Mouse (Mus musculus) ES-CJ7 (cell line): ENCODE measurements around the gene Tmem41a.
"Not testable (repeated sequence)": the region's sequence is repeated elsewhere in the genome, so short reads cannot be mapped to it uniquely, and the experiment has no call there.

Experiments
- DNase-seq: peaks from one replicate; pipeline ENCODE4 v3.0.0; 2011; ENCODE audit warnings: low read depth, low spot score

Gene Tmem41a

GRCm38 (mm10) chr16:21946761-21947715, at the start of gene Tmem41a:
TSS of gene Tmem41a (minus strand) at chr16:21947552.
- DNase-seq = peak; percentile 86

GRCm38 (mm10) chr16:21996402-21996801, 49.0 kb upstream of the Tmem41a start:
- DNase-seq = no peak

- peak; percentile 91 for DNase-seq
These were observed 48.0 kb upstream of the Tmem41a start, which contains the start of gene Liph for GRCm38 (mm10) chr16:21995304-21995703. TSS of gene Liph (minus strand) at chr16:21995663.

- no peak for DNase-seq
These were observed 44.4 kb upstream of the Tmem41a start for GRCm38 (mm10) chr16:21991774-21992173.

- not testable (repeated sequence) for DNase-seq
These were observed 43.5 kb upstream of the Tmem41a start for GRCm38 (mm10) chr16:21990893-21991292.

GRCm38 (mm10) chr16:21987956-21988355, 40.6 kb upstream of the Tmem41a start:
- peak; percentile 63 for DNase-seq

- no peak for DNase-seq
These were observed 38.8 kb upstream of the Tmem41a start for GRCm38 (mm10) chr16:21986191-21986590.

DNA sequence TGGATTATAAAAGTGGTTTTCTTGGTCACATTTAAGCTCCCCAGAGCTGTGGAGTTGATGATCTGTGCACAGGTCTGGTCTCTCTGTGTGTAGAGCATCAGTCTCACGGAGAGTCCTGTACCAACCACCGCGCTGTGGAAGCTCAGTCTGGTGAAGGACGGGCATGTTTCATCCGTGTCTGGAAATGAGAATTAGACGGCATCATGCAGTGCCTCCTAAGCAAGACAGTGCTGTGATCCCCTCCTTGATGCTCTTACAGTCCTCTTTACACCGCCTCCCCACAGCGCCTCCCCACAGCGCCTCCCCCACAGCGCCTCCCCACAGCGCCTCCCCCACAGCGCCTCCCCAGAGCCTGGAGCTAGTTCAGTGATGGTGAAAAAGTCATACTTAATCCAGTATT, 36.7 kb upstream of the Tmem41a start:
- peak; percentile 53 for DNase-seq

DNA sequence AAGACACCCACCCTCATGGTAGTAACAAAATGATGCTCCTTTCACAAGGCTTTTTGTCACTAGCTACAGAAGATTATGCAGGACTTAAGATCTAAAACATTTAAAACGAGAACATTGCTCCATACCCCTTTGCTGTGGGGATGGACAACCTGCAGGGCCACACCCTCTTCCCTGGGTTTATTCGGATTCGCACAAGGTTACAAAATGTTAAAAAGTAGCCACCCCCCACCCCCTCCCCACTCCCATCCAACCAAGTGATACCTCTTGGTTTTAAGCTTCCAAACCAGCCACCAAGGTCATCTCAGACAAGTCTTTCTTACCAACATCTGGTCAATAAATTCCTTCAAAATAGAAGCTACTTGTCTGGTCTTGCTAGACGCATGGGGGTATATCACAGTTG, 36.2 kb upstream of the Tmem41a start:
- DNase-seq = peak; percentile 61

- DNase-seq = peak; percentile 76
These were observed 35.8 kb upstream of the Tmem41a start for GRCm38 (mm10) chr16:21983146-21983545.

- DNase-seq = no peak
These were observed 30.0 kb upstream of the Tmem41a start for GRCm38 (mm10) chr16:21977347-21977746.

GRCm38 (mm10) chr16:21976203-21976602, 28.9 kb upstream of the Tmem41a start:
- DNase-seq = peak; percentile 25

DNA sequence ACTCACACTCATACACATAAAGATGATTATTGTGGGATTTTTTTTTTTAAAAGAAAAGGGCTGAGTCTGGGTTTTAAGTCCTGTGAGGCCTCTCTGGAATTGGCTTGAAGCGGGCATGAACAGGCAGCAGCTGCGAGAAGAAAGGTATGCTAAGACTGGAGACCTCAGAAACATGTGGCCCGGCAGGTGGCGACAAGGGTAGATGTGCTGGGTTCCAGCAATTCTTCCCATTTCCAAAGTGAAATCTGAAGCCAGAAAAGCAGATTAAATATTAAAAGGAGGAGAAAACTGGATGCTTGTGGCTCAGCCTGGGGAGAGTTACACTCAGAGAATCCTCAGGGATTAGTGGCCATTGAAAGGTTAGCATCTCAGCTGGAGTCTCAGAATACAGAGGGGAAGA, 24.1 kb upstream of the Tmem41a start:
- DNase-seq = no peak

DNA sequence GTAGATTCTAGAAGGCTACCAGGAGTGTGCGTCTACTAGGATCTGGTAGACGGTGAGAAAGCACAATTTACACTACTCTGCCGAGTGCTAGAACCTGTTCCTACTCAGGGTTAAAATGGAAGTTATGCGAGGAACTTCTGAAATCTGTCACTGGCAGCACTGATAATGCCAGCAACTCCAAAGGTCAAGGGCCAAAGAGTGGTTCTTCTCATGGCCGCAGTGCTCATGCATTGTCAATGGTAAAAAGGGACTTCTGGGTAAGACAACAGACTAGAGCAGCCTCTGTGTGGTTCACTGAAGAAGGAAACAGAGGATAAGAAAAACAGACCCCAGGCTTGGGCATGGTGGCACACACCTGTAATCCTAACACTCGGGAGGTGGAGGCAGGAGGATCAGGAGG, 23.2 kb upstream of the Tmem41a start:
- DNase-seq = no peak

- DNase-seq = no peak
These were observed 22.5 kb upstream of the Tmem41a start for GRCm38 (mm10) chr16:21969874-21970273.

GRCm38 (mm10) chr16:21965576-21965975, 18.2 kb upstream of the Tmem41a start:
- DNase-seq = no peak

DNA sequence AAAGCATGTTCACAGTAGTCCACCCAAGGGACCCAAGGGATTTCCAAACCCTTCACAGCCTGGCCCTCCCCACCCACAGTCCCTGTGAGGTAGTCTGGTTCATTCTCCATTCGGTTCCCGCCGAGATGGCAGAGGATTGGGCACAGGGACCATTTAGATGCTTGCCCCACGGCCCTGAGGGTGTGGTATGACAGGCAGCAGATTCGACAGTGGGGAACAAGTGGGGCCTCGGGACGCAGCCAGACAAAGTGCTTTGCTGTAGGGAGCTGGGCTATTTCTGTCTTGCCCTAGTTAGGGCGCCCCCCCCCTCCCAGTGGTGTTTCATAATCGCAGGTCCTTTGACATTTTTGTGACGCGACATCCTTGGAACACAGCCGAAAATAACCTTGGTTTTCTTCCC, 8.2 kb upstream of the Tmem41a start:
- DNase-seq = no peak

- no peak for DNase-seq
These were observed 18.9 kb downstream of the Tmem41a start for GRCm38 (mm10) chr16:21928471-21928870.

- no peak for DNase-seq
These were observed 30.7 kb downstream of the Tmem41a start for GRCm38 (mm10) chr16:21916681-21917080.

DNA sequence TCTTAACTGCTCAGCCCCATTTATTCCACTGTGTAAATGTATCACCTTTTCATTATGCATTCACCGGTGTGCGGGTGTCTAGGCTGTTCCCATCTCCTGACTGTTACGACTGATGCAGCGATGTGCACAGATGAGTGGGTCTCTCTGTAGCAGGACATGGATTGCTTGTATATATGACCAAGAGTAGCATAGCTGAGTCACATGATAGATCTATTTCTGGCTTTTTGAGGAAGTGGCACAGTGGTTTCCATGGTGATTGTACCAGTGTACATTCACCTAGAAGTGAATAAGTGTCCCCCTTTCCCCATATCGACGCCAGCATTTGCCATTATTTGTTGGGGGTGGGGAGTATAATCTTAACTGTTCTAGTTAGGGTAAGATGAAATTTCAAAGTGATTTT, 34.0 kb downstream of the Tmem41a start:
- DNase-seq = no peak

DNA sequence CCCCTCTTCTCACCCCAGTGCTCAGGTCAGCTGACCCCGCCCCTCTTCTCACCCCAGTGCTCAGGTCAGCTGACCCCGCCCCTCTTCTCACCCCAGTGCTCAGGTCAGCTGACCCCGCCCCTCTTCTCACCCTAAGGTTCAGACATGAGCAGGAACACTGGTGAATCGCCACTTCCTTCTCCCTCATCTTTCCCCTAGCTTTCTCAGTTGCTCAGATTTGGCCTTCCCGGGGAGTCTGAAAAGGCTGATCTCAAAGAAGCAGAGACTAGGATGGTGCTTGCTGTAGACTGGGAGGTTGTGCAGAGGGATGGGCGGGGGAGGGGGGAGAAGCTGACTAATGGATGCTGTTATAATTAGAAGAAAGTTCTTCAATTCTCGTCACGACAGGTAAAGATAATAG, 38.4 kb downstream of the Tmem41a start:
- peak; percentile 59 for DNase-seq

GRCm38 (mm10) chr16:21906902-21907301, 40.5 kb downstream of the Tmem41a start:
- no peak for DNase-seq

GRCm38 (mm10) chr16:21905996-21906395, 41.4 kb downstream of the Tmem41a start:
- no peak for DNase-seq
